Mouse (Mus musculus) midbrain, embryonic 15.5 days (tissue): ENCODE measurements around the gene Gm12216. TPM values are rescaled to one million over a fixed set of nuclear protein-coding genes. Genes with fewer than 3 reads are reported as not detected.
"Not testable (repeated sequence)": the region's sequence is repeated elsewhere in the genome, so short reads cannot be mapped to it uniquely, and the experiment has no call there.

Experiments
- ATAC-seq: fragments of 200-750 bp; cut with Nextera tagmentation; replicated peaks from 2 replicates; pipeline ENCODE4 v1.8.0; 2017; ENCODE audit warnings: moderate TSS enrichment
- H3K27ac ChIP-seq: fragments of 300-500 bp; sonication (generic); 2 replicates; pipeline ENCODE4 v1.5.1; 2015; ENCODE audit warnings: mild to moderate bottlenecking, inconsistent platforms
- H3K27me3 ChIP-seq: fragments of 300-500 bp; sonication (generic); replicated peaks from 2 replicates; pipeline ENCODE4 v1.6.1; 2015; ENCODE audit warnings: inconsistent platforms
- H3K36me3 ChIP-seq: fragments of 300-500 bp; sonication (generic); replicated peaks from 2 replicates; pipeline ENCODE4 v1.6.1; 2015; ENCODE audit warnings: inconsistent platforms
- H3K4me1 ChIP-seq: fragments of 300-500 bp; sonication (generic); 2 replicates; pipeline ENCODE4 v1.6.1; 2015; ENCODE audit warnings: inconsistent platforms
- H3K4me2 ChIP-seq: fragments of 300-500 bp; sonication (generic); 2 replicates; pipeline ENCODE4 v1.6.1; 2015; ENCODE audit warnings: inconsistent platforms, mild to moderate bottlenecking, moderate library complexity
- H3K4me3 ChIP-seq: fragments of 300-500 bp; sonication (generic); 2 replicates; pipeline ENCODE4 v1.5.1; 2015; ENCODE audit warnings: mild to moderate bottlenecking, inconsistent platforms
- H3K9ac ChIP-seq: fragments of 300-500 bp; sonication (generic); 2 replicates; pipeline ENCODE4 v1.6.1; 2015; ENCODE audit warnings: mild to moderate bottlenecking, inconsistent platforms
- H3K9me3 ChIP-seq: fragments of 300-500 bp; sonication (generic); 2 replicates; pipeline ENCODE4 v1.6.1; 2016; ENCODE audit warnings: inconsistent platforms
- WGBS: fragments of 180-500 bp; shearing (Covaris S2); methylation state at CpG from one replicate; pipeline ENCODE4 v1.1.7; 2015; ENCODE audit warnings: mixed read lengths; 5-methylcytosine and 5-hydroxymethylcytosine counted together
- polyA plus RNA-seq: library from polyadenylated mRNA; unstranded; fragments of >200 nt; fragmentation: Nextera tagmentation; extraction: Ambion mirVana; gene quantifications from 2 replicates; pipeline ENCODE4 v1.2.1, GENCODE M21; 2015

Gene Gm12216
- polyA plus RNA-seq: 0.26 and 0.27 TPM in 2 replicates

DNA sequence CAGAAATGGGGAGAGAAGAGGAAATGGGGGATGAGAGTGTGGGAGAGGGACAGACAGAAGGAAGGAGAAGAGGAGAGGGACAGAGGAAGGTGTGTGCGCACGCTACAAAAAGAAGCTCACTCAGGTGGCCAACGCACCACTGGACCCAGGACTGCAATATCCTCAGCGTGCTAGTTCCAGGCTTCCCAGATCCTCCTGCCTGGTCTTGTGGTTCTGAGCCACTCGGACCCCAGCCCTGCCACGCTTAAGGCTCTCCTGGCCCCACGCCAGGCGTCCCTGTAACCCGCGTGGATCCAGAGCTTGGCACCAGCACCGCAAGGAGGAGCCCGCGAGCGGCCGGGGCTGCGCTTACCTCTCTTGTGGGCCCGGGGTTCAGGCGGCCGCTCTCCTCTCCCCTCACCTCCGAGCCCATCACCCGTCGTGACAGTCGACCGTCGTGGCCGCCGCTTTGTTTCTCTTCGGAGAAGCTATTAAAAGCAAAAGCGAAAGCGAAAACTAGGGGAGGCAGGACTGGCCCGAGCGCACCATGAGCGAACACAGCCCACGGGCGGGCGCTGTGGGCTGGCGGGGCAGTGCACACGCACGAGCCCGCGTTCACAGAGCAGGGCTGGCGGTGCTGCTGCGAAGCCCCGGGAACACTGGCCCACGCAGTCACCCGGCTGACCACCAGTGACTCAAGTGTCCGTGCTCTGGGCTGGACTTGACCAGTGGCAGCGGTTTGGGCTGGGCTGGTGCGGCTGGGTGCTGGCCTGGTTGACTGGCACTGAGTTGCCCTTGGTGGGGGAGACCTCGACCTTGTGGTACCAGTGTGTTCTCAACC lies at the start of gene Gm12216:
Gene Gm12216 (minus strand): TSS at position 496 of the 820 bp plus-strand sequence.
- ATAC-seq: 0 out of 2 replicates have a peak, but pooled peaks have one; percentile 20
- WGBS: 18% methylated on average over 45 of the region's 50 CpGs
- not testable (repeated sequence) for H3K4me1 ChIP-seq

DNA sequence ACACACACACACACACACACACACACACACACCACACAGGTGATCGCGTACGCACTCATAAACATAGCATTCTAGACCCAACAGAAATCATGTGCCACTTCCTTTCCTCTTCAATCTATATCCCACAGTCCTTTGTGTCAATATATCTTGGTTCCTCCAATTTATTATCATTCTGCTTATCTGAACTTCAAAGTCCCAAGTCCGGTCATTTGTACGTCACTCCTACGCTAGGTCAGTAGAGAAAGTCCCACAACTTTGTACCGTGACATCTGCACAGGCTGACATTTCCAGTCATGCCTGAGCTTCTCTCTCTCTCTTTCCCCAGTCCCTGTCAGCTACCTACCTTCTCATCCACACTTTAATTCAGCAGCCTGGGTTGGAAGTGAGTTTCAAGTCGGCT lies 49.6 kb upstream of the Gm12216 start:
- Histone ChIP-seq H3K27ac (no peak overlapping the region), H3K27me3 (no peaks in the 10 kb centered on the region), H3K4me2 (no peak overlapping the region), H3K4me3 (no peak overlapping the region), H3K36me3 (no peaks in the 10 kb centered on the region), H3K4me1 (no peaks in the 10 kb centered on the region), H3K9ac (no peak overlapping the region), H3K9me3 (no peaks in the 10 kb centered on the region)
- WGBS: 93% methylated on average over 8 of the region's 8 CpGs
- no peak for ATAC-seq

More for the DNA sequence above, at the start of gene Gm12216:
- not testable (repeated sequence) for H3K36me3 ChIP-seq, H3K27me3 ChIP-seq, H3K27ac ChIP-seq, H3K9me3 ChIP-seq
- H3K9ac ChIP-seq: peak within 1 kb of the TSS; percentile 45; the same call in 1 of the 2 replicates
- H3K4me2 ChIP-seq: peak within 1 kb of the TSS; percentile 59
- peak within 1 kb of the TSS; percentile 43 for H3K4me3 ChIP-seq

DNA sequence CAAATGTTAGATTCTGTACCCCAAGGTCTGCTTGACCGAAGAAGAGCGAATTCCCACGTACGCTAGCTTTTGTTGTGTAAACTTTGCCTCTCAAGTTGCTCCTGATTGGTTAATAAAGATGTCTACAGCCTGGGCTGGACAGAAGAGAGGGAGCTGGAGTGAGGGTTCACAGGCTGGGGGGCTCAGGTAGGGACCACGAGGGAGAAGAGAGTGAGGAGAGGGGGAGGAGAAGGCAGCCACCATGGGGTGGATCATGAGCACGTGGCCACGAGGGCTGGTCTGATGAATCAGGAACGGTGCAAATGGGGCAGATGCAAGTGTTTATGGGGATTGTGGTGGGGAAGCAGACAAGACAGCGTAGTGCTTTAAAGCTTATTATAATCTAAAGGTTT lies 45.5 kb upstream of the Gm12216 start:
- Histone ChIP-seq H3K9ac (no peak overlapping the region), H3K36me3 (no peaks in the 10 kb centered on the region), H3K4me3 (no peak overlapping the region), H3K27me3 (no peaks in the 10 kb centered on the region), H3K27ac (no peak overlapping the region), H3K4me1 (no peaks in the 10 kb centered on the region), H3K9me3 (no peaks in the 10 kb centered on the region), H3K4me2 (no peak overlapping the region)
- no peak for ATAC-seq
- WGBS: 79% methylated on average over 9 of the region's 9 CpGs

DNA sequence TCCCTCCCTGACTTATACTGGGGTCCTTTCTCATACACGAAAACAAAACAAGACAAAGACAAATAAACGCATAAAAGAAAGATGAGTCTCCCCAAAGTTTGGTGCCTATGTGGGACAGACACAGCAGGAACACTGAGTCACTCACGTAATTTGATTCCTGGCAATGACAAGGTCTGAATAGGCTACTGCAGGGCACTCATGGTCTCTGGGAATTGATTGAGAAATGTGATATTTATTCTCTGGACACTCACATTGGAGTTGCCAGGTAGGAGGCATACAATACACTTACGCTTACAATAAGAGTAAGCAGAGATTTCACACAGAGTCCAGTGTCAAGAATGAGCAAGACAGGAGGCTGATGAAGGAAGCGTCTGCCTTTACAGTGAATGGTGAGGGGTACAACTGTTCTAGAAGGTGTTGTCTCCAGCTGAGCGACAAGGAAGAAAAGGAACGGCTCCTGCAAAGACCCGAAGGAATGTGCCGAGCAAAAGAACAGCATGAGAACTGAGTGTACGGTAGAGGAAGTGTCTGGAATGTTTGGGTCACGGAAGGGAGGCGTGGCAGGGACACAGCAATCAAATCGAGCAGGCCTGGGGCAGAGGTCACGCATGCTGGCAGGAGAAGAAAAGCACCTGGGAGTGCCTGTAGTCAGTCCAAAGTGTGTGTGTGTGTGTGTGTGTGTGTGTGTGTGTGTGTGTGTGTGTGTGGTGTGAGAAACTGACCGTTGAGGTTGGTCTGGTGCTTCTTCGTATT lies 44.9 kb upstream of the Gm12216 start:
- no peaks in the 10 kb centered on the region for H3K4me1 ChIP-seq
- ATAC-seq: no peak

DNA sequence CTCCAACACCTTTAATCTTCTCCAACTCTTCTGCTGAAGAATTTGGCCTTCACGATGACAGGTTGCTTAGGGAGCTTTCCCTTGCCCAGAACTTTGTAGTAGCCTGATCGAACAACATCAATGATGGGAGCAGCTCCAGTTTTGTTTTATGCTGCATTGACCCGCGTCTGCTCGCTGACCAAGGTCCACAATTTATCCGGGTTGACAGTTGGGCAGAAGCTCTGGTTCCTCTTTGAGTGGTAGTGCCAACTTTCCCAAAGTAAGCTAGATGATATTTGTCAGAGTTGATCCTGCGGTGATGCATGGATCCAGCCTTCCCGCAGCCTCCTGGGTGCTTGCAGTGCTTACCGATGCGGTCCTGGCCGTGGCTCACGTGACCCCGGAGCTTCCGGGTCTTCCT lies 43.7 kb upstream of the Gm12216 start:
- Histone ChIP-seq H3K4me1 (no peaks in the 10 kb centered on the region), H3K9me3 (no peaks in the 10 kb centered on the region), H3K27me3 (no peaks in the 10 kb centered on the region), H3K4me3 (no peak overlapping the region), H3K27ac (no peak overlapping the region), H3K9ac (no peak overlapping the region), H3K4me2 (no peak overlapping the region), H3K36me3 (no peaks in the 10 kb centered on the region)
- WGBS: 94% methylated on average over 14 of the region's 14 CpGs
- no peak for ATAC-seq

More for the DNA sequence above, 44.9 kb upstream of the Gm12216 start:
- Histone ChIP-seq H3K36me3 (no peaks in the 10 kb centered on the region), H3K9ac (no peak overlapping the region), H3K9me3 (no peaks in the 10 kb centered on the region), H3K4me3 (no peak overlapping the region), H3K27me3 (no peaks in the 10 kb centered on the region), H3K4me2 (no peak overlapping the region), H3K27ac (no peak overlapping the region)
- 49% methylated on average over 16 of the region's 16 CpGs for whole genome bisulfite sequencing

DNA sequence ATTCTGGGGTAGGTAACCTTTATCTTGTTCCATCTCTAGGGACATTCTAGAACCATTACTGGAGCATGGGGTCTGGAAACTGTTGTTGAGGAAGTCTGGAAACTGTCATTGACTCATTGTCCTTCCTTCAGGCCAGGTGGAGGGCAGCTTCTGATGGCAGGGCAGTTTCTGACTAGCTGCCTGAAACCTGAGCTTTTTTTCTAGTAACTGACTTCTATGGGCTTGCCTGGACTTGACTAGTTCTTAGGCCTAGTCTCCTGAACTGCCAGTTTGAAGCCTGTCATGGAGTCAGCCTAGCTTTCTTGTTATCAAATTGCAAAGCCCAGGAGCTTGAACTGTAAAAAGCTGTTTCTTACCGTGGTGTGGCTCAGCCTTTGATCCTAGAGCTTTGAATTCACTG lies 41.9 kb upstream of the Gm12216 start:
- Histone ChIP-seq H3K4me1 (no peaks in the 10 kb centered on the region), H3K4me2 (no peak overlapping the region), H3K27ac (no peak overlapping the region), H3K4me3 (no peak overlapping the region), H3K9me3 (no peaks in the 10 kb centered on the region), H3K36me3 (no peaks in the 10 kb centered on the region), H3K27me3 (no peaks in the 10 kb centered on the region), H3K9ac (no peak overlapping the region)
- 65% methylated on average over 1 of the region's 1 CpGs for WGBS
- no peak for ATAC-seq

DNA sequence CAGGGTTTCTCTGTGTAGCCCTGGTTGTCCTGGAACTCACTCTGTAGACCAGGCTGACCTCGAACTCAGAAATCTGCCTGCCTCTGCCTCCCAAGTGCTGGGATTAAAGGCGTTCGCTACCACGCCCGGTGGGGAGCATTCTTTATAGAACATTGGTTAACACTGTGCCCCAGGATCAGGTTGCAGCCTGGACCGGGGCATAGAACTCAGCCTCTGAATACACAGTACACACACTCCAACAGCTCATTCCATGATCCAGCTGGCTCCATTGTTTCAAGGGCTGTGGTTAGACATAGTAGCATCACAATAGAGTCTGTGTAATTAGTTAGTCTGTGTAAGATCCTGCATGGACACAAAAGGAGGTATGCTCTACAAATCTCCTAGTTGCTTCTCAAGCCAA lies 40.9 kb upstream of the Gm12216 start:
- Histone ChIP-seq H3K9ac (no peak overlapping the region), H3K36me3 (no peaks in the 10 kb centered on the region), H3K4me3 (no peak overlapping the region), H3K4me2 (no peak overlapping the region), H3K4me1 (no peaks in the 10 kb centered on the region), H3K9me3 (no peaks in the 10 kb centered on the region), H3K27ac (no peak overlapping the region), H3K27me3 (no peaks in the 10 kb centered on the region)
- 87% methylated on average over 6 of the region's 6 CpGs for WGBS
- no peak for ATAC-seq

DNA sequence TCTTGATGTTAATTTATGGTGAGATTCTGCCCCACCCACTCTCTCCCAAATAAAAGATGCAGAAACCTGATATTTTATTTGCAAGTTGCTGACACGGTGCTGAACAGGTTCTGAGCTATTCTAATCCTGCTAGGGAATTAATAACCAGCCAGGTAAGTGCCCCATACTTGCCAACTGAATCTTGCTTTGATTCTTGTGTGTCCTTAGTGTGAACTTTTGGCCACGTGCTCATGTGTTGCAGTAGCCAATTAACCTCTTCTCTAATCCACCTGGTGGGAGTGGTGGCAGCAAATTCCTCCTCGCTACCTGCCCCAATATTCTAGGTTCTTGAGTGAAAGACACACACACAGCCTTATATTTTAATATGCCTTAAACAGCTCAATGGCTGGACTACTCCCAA lies 39.9 kb upstream of the Gm12216 start:
- no peaks in the 10 kb centered on the region for H3K9me3 ChIP-seq
- 75% methylated on average over 3 of the region's 3 CpGs for WGBS
- H3K27me3 ChIP-seq: no peaks in the 10 kb centered on the region
- H3K4me3 ChIP-seq: no peak overlapping the region
- no peak overlapping the region for H3K4me2 ChIP-seq
- H3K9ac ChIP-seq: no peak overlapping the region
- no peaks in the 10 kb centered on the region for H3K36me3 ChIP-seq
- no peak for ATAC-seq
- no peaks in the 10 kb centered on the region for H3K4me1 ChIP-seq
- H3K27ac ChIP-seq: no peak overlapping the region

DNA sequence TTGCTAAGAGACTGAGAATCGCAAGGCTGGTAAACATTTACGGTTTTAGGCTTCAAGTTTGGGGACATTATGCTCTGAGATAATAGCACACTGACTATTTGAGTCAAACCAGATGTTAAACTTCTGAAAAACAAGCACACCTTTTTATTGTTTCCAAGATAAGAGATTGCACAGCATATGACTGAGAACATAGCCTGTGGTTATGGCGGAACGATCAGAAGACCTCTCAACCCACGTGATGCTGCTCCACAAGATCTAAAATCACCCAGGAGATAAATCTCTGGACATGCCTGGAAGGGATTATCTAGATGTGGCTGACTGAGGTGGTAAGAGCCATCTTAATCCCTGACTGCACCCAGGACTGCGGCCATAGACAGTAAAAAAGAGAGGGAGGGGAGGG lies 37.9 kb upstream of the Gm12216 start:
- 66% methylated on average over 6 of the region's 6 CpGs for WGBS
- Histone ChIP-seq H3K36me3 (no peaks in the 10 kb centered on the region), H3K27ac (no peak overlapping the region), H3K9me3 (no peaks in the 10 kb centered on the region), H3K27me3 (no peaks in the 10 kb centered on the region), H3K9ac (no peak overlapping the region), H3K4me2 (no peak overlapping the region), H3K4me3 (no peak overlapping the region), H3K4me1 (peaks cover 3% of the 10 kb centered on the region)
- no peak for ATAC-seq

DNA sequence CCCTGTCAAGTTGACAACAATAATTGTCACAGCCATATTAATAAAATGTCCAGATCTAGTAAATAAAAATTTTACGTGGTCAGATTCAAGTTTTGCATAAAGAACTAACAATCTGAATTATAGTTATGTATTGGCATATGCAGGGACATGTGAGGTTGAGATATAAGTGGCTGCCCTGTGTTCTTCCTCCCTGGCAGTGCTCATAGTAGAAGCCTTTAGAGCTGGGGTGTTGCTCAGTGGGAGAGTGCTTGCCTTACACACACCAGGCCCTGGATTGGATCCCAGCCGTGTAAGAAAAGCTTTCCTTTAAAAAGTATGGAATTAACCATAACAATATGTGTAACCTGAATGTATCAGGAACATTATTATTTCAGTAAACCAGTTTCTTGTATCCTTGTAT lies 34.4 kb upstream of the Gm12216 start:
- Histone ChIP-seq H3K9me3 (no peaks in the 10 kb centered on the region), H3K4me3 (no peak overlapping the region), H3K9ac (no peak overlapping the region), H3K4me1 (peaks cover 25% of the 10 kb centered on the region), H3K36me3 (no peaks in the 10 kb centered on the region), H3K27me3 (no peaks in the 10 kb centered on the region), H3K4me2 (no peak overlapping the region), H3K27ac (no peak overlapping the region)
- no peak for ATAC-seq
- WGBS: 67% methylated on average over 2 of the region's 2 CpGs

DNA sequence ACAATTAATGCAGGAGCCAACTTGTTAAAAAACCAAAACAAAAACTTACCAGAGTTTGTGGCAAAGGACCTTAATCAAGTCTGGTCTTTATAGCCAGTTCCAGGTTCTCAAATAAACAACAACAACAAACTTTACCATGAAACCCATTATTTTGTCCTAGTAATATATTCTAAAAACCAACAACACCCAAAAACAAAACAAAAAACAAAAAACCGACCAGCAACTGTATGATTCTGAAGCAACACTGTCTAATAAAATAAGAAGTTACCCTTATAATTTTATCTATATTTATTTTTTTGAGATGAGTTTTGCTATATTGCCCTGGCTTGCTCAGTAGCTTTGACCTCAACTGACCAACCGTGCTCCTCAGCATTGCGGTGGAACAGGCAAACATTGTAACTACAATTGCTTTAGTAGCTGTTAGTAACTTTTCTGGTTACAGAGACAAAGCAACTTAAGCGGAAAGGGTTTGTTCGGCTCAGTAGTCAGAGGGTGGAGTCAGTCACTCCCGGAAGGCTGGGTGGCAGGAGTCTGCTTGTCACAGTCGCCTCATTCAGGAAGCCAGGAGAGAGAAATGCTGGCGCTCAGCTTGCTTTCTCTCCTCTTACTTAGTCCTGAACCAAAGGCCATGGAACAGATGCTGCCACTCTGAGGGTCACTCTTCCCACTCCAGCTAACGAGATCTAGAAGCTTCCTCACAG lies 33.8 kb upstream of the Gm12216 start:
- no peaks in the 10 kb centered on the region for H3K36me3 ChIP-seq
- no peak overlapping the region for H3K4me2 ChIP-seq
- no peak for ATAC-seq
- no peak overlapping the region for H3K9ac ChIP-seq
- no peak overlapping the region for H3K27ac ChIP-seq
- WGBS: 42% methylated on average over 9 of the region's 9 CpGs
- peaks cover 25% of the 10 kb centered on the region for H3K4me1 ChIP-seq
- H3K4me3 ChIP-seq: no peak overlapping the region
- no peaks in the 10 kb centered on the region for H3K27me3 ChIP-seq
- no peaks in the 10 kb centered on the region for H3K9me3 ChIP-seq
